Comparison of ENCODE assay signal across 16 mouse cellular contexts in genomic region chr16:89938277-89938676, GRCm38 (mm10).
DNase-seq lines count a peak whose midpoint lies in the region; ATAC-seq and TF ChIP-seq lines count a peak whose summit lies in the region.
"Had no signal": no experiment of that assay in that cellular context is flagged by ENCODE, and none has a peak within 500 bp of the region (broad histone marks: within the 10 kb centered on the region; RNA-seq: fewer than 3 reads in every experiment).

No protein-coding gene starts in this region.

- peaks cover 45% of the 10 kb centered on the region for H3K4me1 ChIP-seq in hindbrain, embryonic 10.5 days (replicated peaks)
- 0 out of 2 replicates have a peak, but pooled peaks cover 2% of the 10 kb centered on the region for H3K4me1 ChIP-seq in hindbrain, postnatal 0 days (ENCODE audit: insufficient read depth, low read length)
- peaks cover 12% of the 10 kb centered on the region for H3K4me1 ChIP-seq in thymus, adult 2 months (replicated peaks; ENCODE audit: control insufficient read depth, insufficient read depth, low read length)
- no peaks in the 10 kb centered on the region for H3K4me1 ChIP-seq in lung, postnatal 0 days (ENCODE audit: insufficient read depth, low read depth, low read length)

- WGBS in hindbrain, embryonic 10.5 days = 38% methylated on average over 7 of the region's 7 CpGs
- WGBS in hindbrain, postnatal 0 days = 43% methylated on average over 7 of the region's 7 CpGs
- 9% methylated on average over 7 of the region's 7 CpGs for WGBS in thymus, adult 2 months
- 46% methylated on average over 7 of the region's 7 CpGs for WGBS in lung, postnatal 0 days

- H3K36me3 ChIP-seq in hindbrain, embryonic 10.5 days = peaks cover 4% of the 10 kb centered on the region; the same call in 1 of the 2 replicates
- no peaks in the 10 kb centered on the region for H3K36me3 ChIP-seq in hindbrain, postnatal 0 days (ENCODE audit: insufficient read depth, low read length)
- H3K36me3 ChIP-seq in thymus, adult 2 months (ENCODE audit: control insufficient read depth, insufficient read depth, low read length) = no peaks in the 10 kb centered on the region
- no peaks in the 10 kb centered on the region for H3K36me3 ChIP-seq in lung, postnatal 0 days (ENCODE audit: insufficient read depth, low read length)
- H3K36me3 ChIP-seq: heart, embryonic 13.5 days; kidney, embryonic 15.5 days; lung, embryonic 15.5 days; midbrain, embryonic 10.5 days had no signal

- TF ChIP-seq POLR2A in thymus, adult 2 months (IDR thresholded peaks at IDR 0.05; ENCODE audit: control insufficient read depth, extremely low read depth, insufficient read depth, low read length, poor library complexity) = no peak

- no peak for TF ChIP-seq EP300 in lung, postnatal 0 days (IDR thresholded peaks at IDR 0.05)

- DNase-seq in hindbrain, embryonic 10.5 days (ENCODE audit: low spot score) = no peak
- no peak for DNase-seq in hindbrain, postnatal 0 days (ENCODE audit: low spot score)
- DNase-seq in thymus, adult 2 months = peak; percentile 64
- no peak for DNase-seq in lung, postnatal 0 days (ENCODE audit: low spot score)
- no peak for DNase-seq in adrenal gland, postnatal 14 days
- DNase-seq in layer of hippocampus, postnatal 25 days (ENCODE audit: extremely low spot score in 1 of 2, low spot score in 1 of 2) = no peak
- DNase-seq: cerebellum, adult 18-20 months; gastrocnemius, postnatal 25 days had no signal

- no peak for TF ChIP-seq CTCF in hindbrain, postnatal 0 days (IDR thresholded peaks at IDR 0.05; ENCODE audit: low read depth)
- TF ChIP-seq CTCF in thymus, adult 2 months (IDR thresholded peaks at IDR 0.05; ENCODE audit: borderline replicate concordance, control insufficient read depth, extremely low read depth, insufficient read depth, low read length, poor library complexity) = no peak
- no peak for TF ChIP-seq CTCF in lung, postnatal 0 days (IDR thresholded peaks at IDR 0.05)

- no peak overlapping the region for H3K4me3 ChIP-seq in hindbrain, embryonic 10.5 days
- H3K4me3 ChIP-seq in hindbrain, postnatal 0 days (ENCODE audit: low read length) = no peak overlapping the region
- no peak overlapping the region for H3K4me3 ChIP-seq in thymus, adult 2 months (ENCODE audit: control insufficient read depth, insufficient read depth, low read length)
- no peak overlapping the region for H3K4me3 ChIP-seq in lung, postnatal 0 days (ENCODE audit: low read depth, low read length)
- H3K4me3 ChIP-seq: heart, embryonic 13.5 days; kidney, embryonic 15.5 days; lung, embryonic 15.5 days; midbrain, embryonic 10.5 days had no signal

- H3K4me2 ChIP-seq in hindbrain, postnatal 0 days (ENCODE audit: low read depth, low read length) = no peak overlapping the region
- no peak overlapping the region for H3K4me2 ChIP-seq in lung, postnatal 0 days (replicated peaks; ENCODE audit: low read depth, low read length)
- H3K4me2 ChIP-seq: heart, embryonic 13.5 days; hindbrain, embryonic 14.5 days; kidney, embryonic 15.5 days; lung, embryonic 15.5 days had no signal

- H3K27me3 ChIP-seq in hindbrain, embryonic 10.5 days (ENCODE audit: insufficient read depth, poor library complexity, severe bottlenecking) = no peaks in the 10 kb centered on the region
- H3K27me3 ChIP-seq in hindbrain, postnatal 0 days (ENCODE audit: insufficient read depth, low read length) = no peaks in the 10 kb centered on the region
- H3K27me3 ChIP-seq in thymus, adult 2 months (ENCODE audit: control insufficient read depth, insufficient read depth, low read length) = no peaks in the 10 kb centered on the region
- no peaks in the 10 kb centered on the region for H3K27me3 ChIP-seq in lung, postnatal 0 days (replicated peaks; ENCODE audit: insufficient read depth, low read length)
- H3K27me3 ChIP-seq: heart, embryonic 13.5 days; kidney, embryonic 15.5 days; lung, embryonic 15.5 days had no signal

- peaks cover 9% of the 10 kb centered on the region for H3K9me3 ChIP-seq in hindbrain, embryonic 10.5 days
- H3K9me3 ChIP-seq in hindbrain, postnatal 0 days (ENCODE audit: low read length) = no peaks in the 10 kb centered on the region
- H3K9me3 ChIP-seq in lung, postnatal 0 days (ENCODE audit: low read length) = 0 out of 2 replicates have a peak, but pooled peaks cover 5% of the 10 kb centered on the region
- H3K9me3 ChIP-seq: lung, embryonic 15.5 days had no signal

- H3K9ac ChIP-seq in hindbrain, postnatal 0 days (replicated peaks; ENCODE audit: low read length) = no peak overlapping the region
- H3K9ac ChIP-seq in lung, postnatal 0 days (replicated peaks; ENCODE audit: low read depth) = no peak overlapping the region
- H3K9ac ChIP-seq: heart, embryonic 13.5 days; hindbrain, embryonic 14.5 days; kidney, embryonic 15.5 days; lung, embryonic 15.5 days had no signal

- no peak for ATAC-seq in hindbrain, postnatal 0 days
- ATAC-seq in CD4-positive, CD25-positive, alpha-beta regulatory T cell, adult 4 months = peak; percentile 94
- ATAC-seq in megakaryocyte, adult 5-6 weeks (ENCODE audit: poor library complexity, severe bottlenecking) = peak; percentile 68
- no peak for ATAC-seq in lung, postnatal 0 days
- ATAC-seq: forebrain, embryonic 16.5 days had no signal

- peak overlapping the region; percentile 18; the same call in 1 of the 2 replicates for H3K27ac ChIP-seq in hindbrain, embryonic 10.5 days
- H3K27ac ChIP-seq in hindbrain, postnatal 0 days = no peak overlapping the region
- H3K27ac ChIP-seq in thymus, adult 2 months (ENCODE audit: control insufficient read depth, insufficient read depth, low read length) = no peak overlapping the region; the same call in 1 of the 2 replicates
- no peak overlapping the region for H3K27ac ChIP-seq in lung, postnatal 0 days (ENCODE audit: low read length)
- H3K27ac ChIP-seq: heart, embryonic 13.5 days; hindbrain, embryonic 14.5 days; kidney, embryonic 15.5 days; lung, embryonic 15.5 days; midbrain, embryonic 10.5 days had no signal

Comparison
In these comparisons a context has a peak if more than half of its experiments do, and no peak if none do; other contexts are left out.
1. ATAC-seq: peak in CD4-positive, CD25-positive, alpha-beta regulatory T cell, adult 4 months (single experiment) and megakaryocyte, adult 5-6 weeks (single experiment); none in hindbrain, postnatal 0 days (single experiment) and lung, postnatal 0 days (single experiment).